Mouse (Mus musculus) left cerebral cortex, adult 11 months (tissue): ENCODE measurements at regions not wholly inside any gene's neighbourhood (a gene's known extent, or its start where the extent isn't known, plus 50 kb on each side); places are given as distances from the start of the nearest gene placed in this dataset.
A peak's percentile ranks its signal among the peaks of the same experiment; 100 is the strongest.

Experiments used
- DNase-seq: peaks from one replicate; pipeline ENCODE4 v3.0.0; 2022; ENCODE audit warnings: low spot score

- DNase-seq, result no peak
Observed at GRCm38 (mm10) chr4:95154377-95154776, 102.4 kb upstream of the Jun start.

GRCm38 (mm10) chr4:95155178-95155577, 103.2 kb upstream of the Jun start:
- no peak for DNase-seq

GRCm38 (mm10) chr4:95155796-95156195, 103.8 kb upstream of the Jun start:
- DNase-seq, result no peak

GRCm38 (mm10) chr4:95156451-95157271, 104.6 kb upstream of the Jun start:
- no peak for DNase-seq

GRCm38 (mm10) chr4:95157653-95158430, 105.8 kb upstream of the Jun start:
- DNase-seq, result no peak

GRCm38 (mm10) chr4:95158632-95159424, 106.8 kb upstream of the Jun start:
- no peak for DNase-seq

- no peak for DNase-seq
Observed at GRCm38 (mm10) chr4:95159821-95160220, 107.8 kb upstream of the Jun start.

GRCm38 (mm10) chr4:95160465-95160864, 108.4 kb upstream of the Jun start:
- no peak for DNase-seq

- DNase-seq, result peak; percentile 79
Observed at GRCm38 (mm10) chr4:95160912-95161669, 109.1 kb upstream of the Jun start.

- no peak for DNase-seq
Observed at GRCm38 (mm10) chr4:95161670-95162020, 109.6 kb upstream of the Jun start.

GRCm38 (mm10) chr4:95162386-95163090, 110.5 kb upstream of the Jun start:
- no peak for DNase-seq

GRCm38 (mm10) chr4:95163403-95163802, 111.4 kb upstream of the Jun start:
- no peak for DNase-seq

GRCm38 (mm10) chr4:95166503-95166902, 114.5 kb upstream of the Jun start:
- DNase-seq, result no peak

GRCm38 (mm10) chr4:95167216-95167615, 115.2 kb upstream of the Jun start:
- DNase-seq, result no peak

- DNase-seq, result no peak
Observed at GRCm38 (mm10) chr4:95169702-95170101, 117.7 kb upstream of the Jun start.

GRCm38 (mm10) chr4:95177753-95178152, 125.7 kb upstream of the Jun start:
- no peak for DNase-seq

GRCm38 (mm10) chr4:95178467-95178866, 126.4 kb upstream of the Jun start:
- DNase-seq, result no peak

- no peak for DNase-seq
Observed at GRCm38 (mm10) chr4:95178900-95179299, 126.9 kb upstream of the Jun start.

GRCm38 (mm10) chr4:95180446-95180845, 128.4 kb upstream of the Jun start:
- no peak for DNase-seq

GRCm38 (mm10) chr4:95180999-95181398, 129.0 kb upstream of the Jun start:
- no peak for DNase-seq

GRCm38 (mm10) chr4:95184180-95184579, 132.2 kb upstream of the Jun start:
- DNase-seq, result no peak
